Mouse (Mus musculus): ENCODE measurements around the gene Il1rl1. TPM values are rescaled to one million over a fixed set of nuclear protein-coding genes. Genes with fewer than 3 reads are reported as not detected.

The Il1rl1 gene
- polyA plus RNA-seq, 1 experiment from 2014 or later: 0.42 TPM

- no peak for ATAC-seq
- H3K4me2 ChIP-seq (ENCODE audit: low read depth, low read length): no peak overlapping the region
- no peaks in the 10 kb centered on the region for H3K27me3 ChIP-seq (replicated peaks; ENCODE audit: control insufficient read depth, insufficient read depth, low read length)
- H3K4me1 ChIP-seq (ENCODE audit: control insufficient read depth, insufficient read depth, low read length): no peaks in the 10 kb centered on the region
- 83% methylated on average over 12 of the region's 12 CpGs for WGBS
- H3K9me3 ChIP-seq (ENCODE audit: control insufficient read depth, low read length): no peaks in the 10 kb centered on the region
- H3K4me3 ChIP-seq (ENCODE audit: low read length): no peak overlapping the region
- H3K27ac ChIP-seq (ENCODE audit: low read length): no peak overlapping the region
- H3K36me3 ChIP-seq (ENCODE audit: control insufficient read depth, insufficient read depth, low read length): no peaks in the 10 kb centered on the region
- no peak overlapping the region for H3K9ac ChIP-seq (ENCODE audit: low read depth, low read length)
Measured at GRCm38 (mm10) chr1:40469900-40470299, 40.5 kb downstream of the Il1rl1 start.

GRCm38 (mm10) chr1:40472401-40472800 lies 43.0 kb downstream of the Il1rl1 start:
- 86% methylated on average over 1 of the region's 1 CpGs for WGBS
- Histone ChIP-seq H3K27ac (ENCODE audit: low read length) (no peak overlapping the region), H3K27me3 (replicated peaks; ENCODE audit: control insufficient read depth, insufficient read depth, low read length) (no peaks in the 10 kb centered on the region), H3K4me2 (ENCODE audit: low read depth, low read length) (no peak overlapping the region), H3K4me3 (ENCODE audit: low read length) (no peak overlapping the region), H3K4me1 (ENCODE audit: control insufficient read depth, insufficient read depth, low read length) (no peaks in the 10 kb centered on the region), H3K36me3 (ENCODE audit: control insufficient read depth, insufficient read depth, low read length) (no peaks in the 10 kb centered on the region), H3K9me3 (ENCODE audit: control insufficient read depth, low read length) (no peaks in the 10 kb centered on the region), H3K9ac (ENCODE audit: low read depth, low read length) (no peak overlapping the region)
- no peak for ATAC-seq

- Histone ChIP-seq H3K4me3 (ENCODE audit: low read length) (no peak overlapping the region), H3K9me3 (ENCODE audit: control insufficient read depth, low read length) (no peaks in the 10 kb centered on the region), H3K4me1 (ENCODE audit: control insufficient read depth, insufficient read depth, low read length) (no peaks in the 10 kb centered on the region), H3K27ac (ENCODE audit: low read length) (no peak overlapping the region), H3K27me3 (replicated peaks; ENCODE audit: control insufficient read depth, insufficient read depth, low read length) (no peaks in the 10 kb centered on the region), H3K9ac (ENCODE audit: low read depth, low read length) (no peak overlapping the region), H3K36me3 (ENCODE audit: control insufficient read depth, insufficient read depth, low read length) (no peaks in the 10 kb centered on the region), H3K4me2 (ENCODE audit: low read depth, low read length) (no peak overlapping the region)
- WGBS: 84% methylated on average over 4 of the region's 4 CpGs
- ATAC-seq: no peak
Measured at GRCm38 (mm10) chr1:40473640-40474039, 44.3 kb downstream of the Il1rl1 start.

GRCm38 (mm10) chr1:40474336-40474735 lies 45.0 kb downstream of the Il1rl1 start:
- WGBS: 77% methylated on average over 5 of the region's 5 CpGs
- Histone ChIP-seq H3K4me2 (ENCODE audit: low read depth, low read length) (no peak overlapping the region), H3K27ac (ENCODE audit: low read length) (no peak overlapping the region), H3K27me3 (replicated peaks; ENCODE audit: control insufficient read depth, insufficient read depth, low read length) (no peaks in the 10 kb centered on the region), H3K4me1 (ENCODE audit: control insufficient read depth, insufficient read depth, low read length) (no peaks in the 10 kb centered on the region), H3K36me3 (ENCODE audit: control insufficient read depth, insufficient read depth, low read length) (no peaks in the 10 kb centered on the region), H3K9ac (ENCODE audit: low read depth, low read length) (no peak overlapping the region), H3K9me3 (ENCODE audit: control insufficient read depth, low read length) (no peaks in the 10 kb centered on the region), H3K4me3 (ENCODE audit: low read length) (no peak overlapping the region)
- no peak for ATAC-seq

- no peak for ATAC-seq
- H3K9ac ChIP-seq (ENCODE audit: low read depth, low read length): no peak overlapping the region
- H3K36me3 ChIP-seq (ENCODE audit: control insufficient read depth, insufficient read depth, low read length): no peaks in the 10 kb centered on the region
- H3K9me3 ChIP-seq (ENCODE audit: control insufficient read depth, low read length): no peaks in the 10 kb centered on the region
- H3K27ac ChIP-seq (ENCODE audit: low read length): no peak overlapping the region
- no peaks in the 10 kb centered on the region for H3K4me1 ChIP-seq (ENCODE audit: control insufficient read depth, insufficient read depth, low read length)
- H3K4me3 ChIP-seq (ENCODE audit: low read length): no peak overlapping the region
- no peak overlapping the region for H3K4me2 ChIP-seq (ENCODE audit: low read depth, low read length)
- WGBS: 64% methylated on average over 3 of the region's 3 CpGs
- no peaks in the 10 kb centered on the region for H3K27me3 ChIP-seq (replicated peaks; ENCODE audit: control insufficient read depth, insufficient read depth, low read length)
Measured at GRCm38 (mm10) chr1:40475697-40476096, 46.3 kb downstream of the Il1rl1 start.

GRCm38 (mm10) chr1:40476756-40477155 lies 47.4 kb downstream of the Il1rl1 start:
- H3K27ac ChIP-seq (ENCODE audit: low read length): no peak overlapping the region
- no peaks in the 10 kb centered on the region for H3K27me3 ChIP-seq (replicated peaks; ENCODE audit: control insufficient read depth, insufficient read depth, low read length)
- no peaks in the 10 kb centered on the region for H3K36me3 ChIP-seq (ENCODE audit: control insufficient read depth, insufficient read depth, low read length)
- ATAC-seq: no peak
- no peaks in the 10 kb centered on the region for H3K9me3 ChIP-seq (ENCODE audit: control insufficient read depth, low read length)
- H3K9ac ChIP-seq (ENCODE audit: low read depth, low read length): no peak overlapping the region
- H3K4me1 ChIP-seq (ENCODE audit: control insufficient read depth, insufficient read depth, low read length): no peaks in the 10 kb centered on the region
- H3K4me2 ChIP-seq (ENCODE audit: low read depth, low read length): no peak overlapping the region
- H3K4me3 ChIP-seq (ENCODE audit: low read length): no peak overlapping the region
- 75% methylated on average over 4 of the region's 4 CpGs for WGBS

GRCm38 (mm10) chr1:40479505-40479923 lies 50.1 kb downstream of the Il1rl1 start:
- Histone ChIP-seq H3K36me3 (ENCODE audit: control insufficient read depth, insufficient read depth, low read length) (no peaks in the 10 kb centered on the region), H3K27ac (ENCODE audit: low read length) (no peak overlapping the region), H3K27me3 (replicated peaks; ENCODE audit: control insufficient read depth, insufficient read depth, low read length) (no peaks in the 10 kb centered on the region), H3K4me3 (ENCODE audit: low read length) (no peak overlapping the region), H3K9ac (ENCODE audit: low read depth, low read length) (no peak overlapping the region), H3K4me2 (ENCODE audit: low read depth, low read length) (no peak overlapping the region), H3K9me3 (ENCODE audit: control insufficient read depth, low read length) (no peaks in the 10 kb centered on the region), H3K4me1 (ENCODE audit: control insufficient read depth, insufficient read depth, low read length) (no peaks in the 10 kb centered on the region)
- 68% methylated on average over 6 of the region's 6 CpGs for WGBS
- ATAC-seq: no peak

GRCm38 (mm10) chr1:40494594-40494993 lies 65.2 kb downstream of the Il1rl1 start:
- Histone ChIP-seq H3K4me2 (ENCODE audit: low read depth, low read length) (no peak overlapping the region), H3K27ac (ENCODE audit: low read length) (no peak overlapping the region), H3K27me3 (replicated peaks; ENCODE audit: control insufficient read depth, insufficient read depth, low read length) (no peaks in the 10 kb centered on the region), H3K4me1 (ENCODE audit: control insufficient read depth, insufficient read depth, low read length) (no peaks in the 10 kb centered on the region), H3K4me3 (ENCODE audit: low read length) (no peak overlapping the region), H3K9me3 (ENCODE audit: control insufficient read depth, low read length) (no peaks in the 10 kb centered on the region), H3K9ac (ENCODE audit: low read depth, low read length) (no peak overlapping the region), H3K36me3 (ENCODE audit: control insufficient read depth, insufficient read depth, low read length) (no peaks in the 10 kb centered on the region)
- ATAC-seq: no peak
- 79% methylated on average over 4 of the region's 4 CpGs for WGBS

- Histone ChIP-seq H3K36me3 (ENCODE audit: control insufficient read depth, insufficient read depth, low read length) (no peaks in the 10 kb centered on the region), H3K27ac (ENCODE audit: low read length) (no peak overlapping the region), H3K9me3 (ENCODE audit: control insufficient read depth, low read length) (no peaks in the 10 kb centered on the region), H3K27me3 (replicated peaks; ENCODE audit: control insufficient read depth, insufficient read depth, low read length) (no peaks in the 10 kb centered on the region), H3K9ac (ENCODE audit: low read depth, low read length) (no peak overlapping the region), H3K4me1 (ENCODE audit: control insufficient read depth, insufficient read depth, low read length) (no peaks in the 10 kb centered on the region), H3K4me3 (ENCODE audit: low read length) (no peak overlapping the region), H3K4me2 (ENCODE audit: low read depth, low read length) (no peak overlapping the region)
- WGBS: 71% methylated on average over 1 of the region's 1 CpGs
- ATAC-seq: no peak
Measured at GRCm38 (mm10) chr1:40499708-40500107, 70.3 kb downstream of the Il1rl1 start.

- 84% methylated on average over 4 of the region's 4 CpGs for WGBS
- H3K27ac ChIP-seq (ENCODE audit: low read length): no peak overlapping the region
- no peak overlapping the region for H3K4me3 ChIP-seq (ENCODE audit: low read length)
- H3K27me3 ChIP-seq (replicated peaks; ENCODE audit: control insufficient read depth, insufficient read depth, low read length): no peaks in the 10 kb centered on the region
- H3K36me3 ChIP-seq (ENCODE audit: control insufficient read depth, insufficient read depth, low read length): no peaks in the 10 kb centered on the region
- H3K4me1 ChIP-seq (ENCODE audit: control insufficient read depth, insufficient read depth, low read length): no peaks in the 10 kb centered on the region
- H3K9me3 ChIP-seq (ENCODE audit: control insufficient read depth, low read length): no peaks in the 10 kb centered on the region
- H3K9ac ChIP-seq (ENCODE audit: low read depth, low read length): no peak overlapping the region
- H3K4me2 ChIP-seq (ENCODE audit: low read depth, low read length): no peak overlapping the region
- no peak for ATAC-seq
Measured at GRCm38 (mm10) chr1:40501126-40501525, 71.8 kb downstream of the Il1rl1 start.

All from intestine, embryonic 16.5 days (tissue).